Comparison of ENCODE assay signal across 13 mouse cellular contexts in the genomic region with DNA sequence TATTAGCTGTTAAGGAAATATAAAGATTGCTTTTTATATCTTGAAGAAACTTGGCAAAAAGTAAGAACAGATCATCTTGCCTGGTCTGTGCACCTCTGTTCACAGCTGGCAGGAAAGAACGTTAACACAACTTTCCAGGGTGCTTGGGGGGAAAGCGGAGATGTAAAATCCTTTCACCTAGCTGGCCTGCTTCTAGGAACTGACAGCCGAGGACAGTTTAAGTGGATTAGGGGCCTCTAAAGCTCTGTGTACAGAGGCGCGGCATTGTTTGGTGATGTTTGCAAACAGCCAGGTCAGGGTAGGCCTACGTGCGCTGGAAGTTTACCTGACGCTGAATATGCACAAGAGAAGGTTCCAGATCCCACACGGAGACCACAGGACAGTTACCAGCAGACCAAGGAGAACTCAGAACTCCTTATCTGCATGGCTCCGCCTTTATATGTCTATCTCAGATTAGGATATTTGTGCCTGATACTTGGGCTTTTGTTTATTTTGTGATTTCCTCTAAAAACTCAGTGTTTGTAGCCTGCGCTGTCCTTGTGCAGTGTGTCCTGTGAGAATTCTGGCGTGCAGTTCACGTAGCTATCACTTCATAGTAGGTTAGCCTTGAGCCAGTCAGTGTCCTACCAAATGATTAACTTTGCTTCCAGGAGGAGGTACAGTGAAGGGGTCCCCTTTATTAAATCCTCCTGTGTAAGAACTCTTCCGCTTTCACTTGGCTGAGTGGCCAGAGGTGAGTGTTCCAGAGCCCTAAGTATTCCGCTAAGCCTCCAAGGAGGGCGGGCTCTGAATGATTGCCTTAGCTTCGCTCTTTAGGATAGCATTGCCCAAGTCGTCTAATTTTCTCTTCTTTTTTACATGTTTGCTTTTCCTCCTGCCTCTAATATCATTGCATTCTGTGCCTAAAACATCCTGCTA. TPM values are rescaled to one million over a fixed set of nuclear protein-coding genes. Genes with fewer than 3 reads are reported as not detected.
A peak's percentile ranks its signal among the peaks of the same experiment; 100 is the strongest.
DNase-seq lines count a peak whose midpoint lies in the region; ATAC-seq and TF ChIP-seq lines count a peak whose summit lies in the region.
"Had no signal": no experiment of that assay in that cellular context is flagged by ENCODE, and none has a peak within 500 bp of the region (broad histone marks: within the 10 kb centered on the region; RNA-seq: fewer than 3 reads in every experiment).

No protein-coding gene starts in this region.

- TF ChIP-seq CTCF in kidney, postnatal 0 days (IDR thresholded peaks at IDR 0.05; ENCODE audit: low read depth): no peak
- TF ChIP-seq CTCF in intestine, postnatal 0 days (IDR thresholded peaks at IDR 0.05; ENCODE audit: low read depth): no peak

- H3K9ac ChIP-seq in kidney, postnatal 0 days (ENCODE audit: low read depth, low read length): no peak overlapping the region
- H3K9ac ChIP-seq in intestine, postnatal 0 days (ENCODE audit: low read depth, low read length): no peak overlapping the region
- H3K9ac ChIP-seq: neural tube, embryonic 15.5 days had no signal

- H3K36me3 ChIP-seq in kidney, postnatal 0 days (ENCODE audit: insufficient read depth, low read length): no peaks in the 10 kb centered on the region
- H3K36me3 ChIP-seq in intestine, postnatal 0 days (ENCODE audit: control insufficient read depth, insufficient read depth): no peaks in the 10 kb centered on the region
- H3K36me3 ChIP-seq: neural tube, embryonic 15.5 days had no signal

- no peaks in the 10 kb centered on the region; the same call in none of the 2 replicates for H3K4me1 ChIP-seq in kidney, postnatal 0 days (replicated peaks; ENCODE audit: insufficient read depth, low read length)
- peaks cover 9% of the 10 kb centered on the region; the same call in 1 of the 2 replicates for H3K4me1 ChIP-seq in intestine, postnatal 0 days (replicated peaks; ENCODE audit: control insufficient read depth, insufficient read depth, low read length)

- ATAC-seq in kidney, postnatal 0 days (replicated peaks; ENCODE audit: low FRiP score, low read depth): no peak
- no peak for ATAC-seq in intestine, postnatal 0 days
- ATAC-seq: CD4-positive, CD25-positive, alpha-beta regulatory T cell, adult 4 months; hindbrain, postnatal 0 days had no signal

- H3K4me2 ChIP-seq in kidney, postnatal 0 days (ENCODE audit: low read length): no peak overlapping the region
- H3K4me2 ChIP-seq in intestine, postnatal 0 days (replicated peaks; ENCODE audit: low read depth): peak overlapping the region; percentile 33
- H3K4me2 ChIP-seq: neural tube, embryonic 15.5 days had no signal

- 77% methylated on average over 18 of the region's 18 CpGs for WGBS in kidney, postnatal 0 days
- WGBS in intestine, postnatal 0 days: 43% methylated on average over 18 of the region's 18 CpGs

- no peaks in the 10 kb centered on the region for H3K9me3 ChIP-seq in kidney, postnatal 0 days (replicated peaks; ENCODE audit: low read length)
- no peaks in the 10 kb centered on the region for H3K9me3 ChIP-seq in intestine, postnatal 0 days (ENCODE audit: control insufficient read depth)
- H3K9me3 ChIP-seq: neural tube, embryonic 15.5 days had no signal

- H3K4me3 ChIP-seq in kidney, postnatal 0 days (replicated peaks; ENCODE audit: low read depth, low read length): no peak overlapping the region
- H3K4me3 ChIP-seq in intestine, postnatal 0 days (ENCODE audit: low read depth, low read length): no peak overlapping the region
- H3K4me3 ChIP-seq: megakaryocyte, embryonic 14.5 days; neural tube, embryonic 15.5 days had no signal

- H3K27ac ChIP-seq in kidney, postnatal 0 days: peak overlapping the region; percentile 62; the same call in 1 of the 2 replicates
- 0 out of 2 replicates have a peak overlapping the region, but pooled peaks have one; percentile 5 for H3K27ac ChIP-seq in intestine, postnatal 0 days (ENCODE audit: low read depth, low read length)
- H3K27ac ChIP-seq: hindbrain, postnatal 0 days; neural tube, embryonic 15.5 days had no signal

- no peak for DNase-seq in kidney, postnatal 0 days (ENCODE audit: low spot score)
- DNase-seq in kidney, postnatal 25 days: no peak
- DNase-seq in adipocyte (ENCODE audit: low spot score): peak; percentile 69
- peak; percentile 30 for DNase-seq in retina, postnatal 7 days (ENCODE audit: low read depth, low spot score)
- DNase-seq in cerebellum, adult 18-20 months: no peak
- DNase-seq in gastrocnemius, adult 18-20 months (ENCODE audit: low spot score): no peak
- DNase-seq: cerebellum, postnatal 14 days had no signal

- no peaks in the 10 kb centered on the region for H3K27me3 ChIP-seq in kidney, postnatal 0 days (ENCODE audit: insufficient read depth, low read length)
- H3K27me3 ChIP-seq in intestine, postnatal 0 days (replicated peaks; ENCODE audit: control insufficient read depth, insufficient read depth, low read length): no peaks in the 10 kb centered on the region
- H3K27me3 ChIP-seq: megakaryocyte, embryonic 14.5 days; neural tube, embryonic 15.5 days; Patski had no signal

RNA-seq across cellular contexts. Expression of a gene that starts 14.0 kb away (rescaled TPM):
- polyA plus RNA-seq in kidney, postnatal 0 days (2015; fragmentation: Nextera tagmentation; extraction: Ambion mirVana): 82.3 and 87.8 TPM in 2 replicates
- 55.6 and 61.3 TPM in 2 replicates for polyA plus RNA-seq in intestine, postnatal 0 days (2015; fragmentation: Nextera tagmentation; extraction: Ambion mirVana)
- total RNA-seq in gastrocnemius, adult 18-20 months (2021): 10 to 100 TPM; 13.1 to 15.1 TPM

Comparison
In these comparisons a context has a peak if more than half of its experiments do, and no peak if none do; other contexts are left out.
1. DNase-seq: peak in adipocyte (single experiment) and retina, postnatal 7 days (single experiment); none in kidney, postnatal 0 days (single experiment), kidney, postnatal 25 days (0 of 2), cerebellum, adult 18-20 months (0 of 2) and gastrocnemius, adult 18-20 months (single experiment).